Comparison of ENCODE assay signal across 9 mouse cellular contexts in genomic region chr10:75872025-75872914, GRCm38 (mm10). TPM values are rescaled to one million over a fixed set of nuclear protein-coding genes. Genes with fewer than 3 reads are reported as not detected.
DNase-seq lines count a peak whose midpoint lies in the region; ATAC-seq and TF ChIP-seq lines count a peak whose summit lies in the region.
"Had no signal": no experiment of that assay in that cellular context is flagged by ENCODE, and none has a peak within 500 bp of the region (broad histone marks: within the 10 kb centered on the region; RNA-seq: fewer than 3 reads in every experiment).

No protein-coding gene starts in this region.

- peaks cover 6% of the 10 kb centered on the region; the same call in 1 of the 2 replicates for H3K4me1 ChIP-seq in kidney, postnatal 0 days (replicated peaks; ENCODE audit: insufficient read depth, low read length)
- H3K4me1 ChIP-seq in embryonic facial prominence, embryonic 13.5 days, result peaks cover 12% of the 10 kb centered on the region
- peaks cover 8% of the 10 kb centered on the region for H3K4me1 ChIP-seq in intestine, embryonic 16.5 days (ENCODE audit: control insufficient read depth, insufficient read depth, low read length)

- peak overlapping the region; percentile 23 for H3K4me3 ChIP-seq in kidney, postnatal 0 days (replicated peaks; ENCODE audit: low read depth, low read length)
- peak overlapping the region; percentile 36 for H3K4me3 ChIP-seq in embryonic facial prominence, embryonic 13.5 days
- peak overlapping the region; percentile 47 for H3K4me3 ChIP-seq in intestine, embryonic 16.5 days (ENCODE audit: low read length)
- H3K4me3 ChIP-seq in myocyte, result peak overlapping the region; percentile 16

- H3K4me2 ChIP-seq in kidney, postnatal 0 days (ENCODE audit: low read length), result peak overlapping the region; percentile 70
- peak overlapping the region; percentile 67 for H3K4me2 ChIP-seq in embryonic facial prominence, embryonic 13.5 days
- peak overlapping the region; percentile 66 for H3K4me2 ChIP-seq in intestine, embryonic 16.5 days (ENCODE audit: low read depth, low read length)
- H3K4me2 ChIP-seq in myocyte (ENCODE audit: low read depth), result peak overlapping the region; percentile 70

- H3ac ChIP-seq in myocyte (ENCODE audit: control insufficient read depth, insufficient read length), result no peak overlapping the region

- peak; percentile 75 for TF ChIP-seq POLR2A in myocyte (IDR thresholded peaks at IDR 0.05; ENCODE audit: insufficient read length, low read depth)

- H3K27me3 ChIP-seq in kidney, postnatal 0 days (ENCODE audit: insufficient read depth, low read length), result no peaks in the 10 kb centered on the region
- no peaks in the 10 kb centered on the region for H3K27me3 ChIP-seq in embryonic facial prominence, embryonic 13.5 days
- H3K27me3 ChIP-seq in intestine, embryonic 16.5 days (replicated peaks; ENCODE audit: control insufficient read depth, insufficient read depth, low read length), result no peaks in the 10 kb centered on the region
- no peaks in the 10 kb centered on the region for H3K27me3 ChIP-seq in myocyte (ENCODE audit: control insufficient read depth, insufficient read depth, insufficient read length)

- H3K79me2 ChIP-seq in myocyte (ENCODE audit: control insufficient read depth, insufficient read depth), result no peaks in the 10 kb centered on the region

- ATAC-seq in kidney, postnatal 0 days (replicated peaks; ENCODE audit: low FRiP score, low read depth), result 0 out of 2 replicates have a peak, but pooled peaks have one; percentile 11
- no peak for ATAC-seq in embryonic facial prominence, embryonic 13.5 days (ENCODE audit: insufficient number of reproducible peaks, insufficient read depth, low FRiP score, low TSS enrichment, low read depth)
- peak; percentile 25; the same call in 1 of the 2 replicates for ATAC-seq in intestine, embryonic 16.5 days

- no peaks in the 10 kb centered on the region for H3K36me3 ChIP-seq in kidney, postnatal 0 days (ENCODE audit: insufficient read depth, low read length)
- H3K36me3 ChIP-seq in embryonic facial prominence, embryonic 13.5 days, result no peaks in the 10 kb centered on the region
- no peaks in the 10 kb centered on the region for H3K36me3 ChIP-seq in intestine, embryonic 16.5 days (ENCODE audit: control insufficient read depth, insufficient read depth, low read length)
- H3K36me3 ChIP-seq in myocyte (ENCODE audit: control insufficient read depth, insufficient read depth), result no peaks in the 10 kb centered on the region

- TF ChIP-seq CTCF in kidney, postnatal 0 days (IDR thresholded peaks at IDR 0.05; ENCODE audit: low read depth), result no peak

- no peaks in the 10 kb centered on the region for H3K9me3 ChIP-seq in kidney, postnatal 0 days (replicated peaks; ENCODE audit: low read length)
- H3K9me3 ChIP-seq in embryonic facial prominence, embryonic 13.5 days, result no peaks in the 10 kb centered on the region
- no peaks in the 10 kb centered on the region for H3K9me3 ChIP-seq in intestine, embryonic 16.5 days (ENCODE audit: control insufficient read depth, low read length)

- H3K27ac ChIP-seq in kidney, postnatal 0 days, result no peak overlapping the region
- peak overlapping the region; percentile 71 for H3K27ac ChIP-seq in embryonic facial prominence, embryonic 13.5 days
- H3K27ac ChIP-seq in intestine, embryonic 16.5 days (ENCODE audit: low read length), result no peak overlapping the region

- H3K9ac ChIP-seq in kidney, postnatal 0 days (ENCODE audit: low read depth, low read length), result peak overlapping the region; percentile 35; the same call in 1 of the 2 replicates
- H3K9ac ChIP-seq in embryonic facial prominence, embryonic 13.5 days, result peak overlapping the region; percentile 59; the same call in 1 of the 2 replicates
- H3K9ac ChIP-seq in intestine, embryonic 16.5 days (ENCODE audit: low read depth, low read length), result peak overlapping the region; percentile 53; the same call in 1 of the 2 replicates

- no peak for DNase-seq in kidney, postnatal 0 days (ENCODE audit: low spot score)
- DNase-seq in kidney, adult 8-10 months, result no peak
- no peak for DNase-seq in embryo, embryonic 9.5 days (ENCODE audit: extremely low spot score)
- no peak for DNase-seq in right cerebral cortex, postnatal 36 days (ENCODE audit: low spot score in 2 of 2)
- no peak for DNase-seq in adrenal gland, adult 2 months

- WGBS in kidney, postnatal 0 days, result 36% methylated on average over 10 of the region's 10 CpGs
- WGBS in embryonic facial prominence, embryonic 13.5 days, result 34% methylated on average over 10 of the region's 10 CpGs
- 38% methylated on average over 10 of the region's 10 CpGs for WGBS in intestine, embryonic 16.5 days

TF ChIP-seq in myocyte, 11 proteins besides CTCF, POLR2A, EP300 and RAD21:
- TF ChIP-seq CEBPB (IDR thresholded peaks at IDR 0.05; ENCODE audit: insufficient read depth, poor library complexity, severe bottlenecking), result no peak
- no peak for TF ChIP-seq REST (IDR thresholded peaks at IDR 0.05; ENCODE audit: insufficient read depth, insufficient read length)
- TF ChIP-seq SRF (IDR thresholded peaks at IDR 0.05; ENCODE audit: control insufficient read depth, insufficient read length, low read depth), result no peak
- peak; percentile 52 for TF ChIP-seq POLR2AphosphoS2 (IDR thresholded peaks at IDR 0.05; ENCODE audit: insufficient read length, low read depth)
- TF ChIP-seq MYOG (IDR thresholded peaks at IDR 0.05; ENCODE audit: control insufficient read depth in 1 of 3, insufficient read depth in 1 of 3, insufficient read length in 2 of 3, low read depth in 2 of 3), result peak in 2 of 3 experiments; percentile 18 to 68
- no peak for TF ChIP-seq TCF3 (IDR thresholded peaks at IDR 0.05; ENCODE audit: insufficient read length, low read depth)
- TF ChIP-seq TCF12 (IDR thresholded peaks at IDR 0.05; ENCODE audit: insufficient read depth, poor library complexity, severe bottlenecking), result no peak
- TF ChIP-seq MAX (IDR thresholded peaks at IDR 0.05; ENCODE audit: low read depth), result no peak
- TF ChIP-seq MYOD1 (IDR thresholded peaks at IDR 0.05; ENCODE audit: control insufficient read depth in 1 of 3, insufficient read length in 2 of 3, low read depth in 2 of 3), result peak in 2 of 3 experiments; percentile 28 to 64
- TF ChIP-seq USF1 (IDR thresholded peaks at IDR 0.05; ENCODE audit: low read depth), result no peak
- TF ChIP-seq E2F4 (IDR thresholded peaks at IDR 0.05; ENCODE audit: insufficient read depth), result no peak
TF ChIP-seq in myocyte: peak in this region for 3.

RNA-seq across cellular contexts. Expression of gene Mif, which starts 12.2 kb away (rescaled TPM):
- polyA plus RNA-seq in kidney, postnatal 0 days (2015; fragmentation: Nextera tagmentation; extraction: Ambion mirVana), result 1,473 and 1,501 TPM in 2 replicates
- polyA plus RNA-seq in embryonic facial prominence, embryonic 13.5 days (2015; fragmentation: Nextera tagmentation; extraction: Ambion mirVana), result 1,667 and 1,727 TPM in 2 replicates
- 1,982 and 2,201 TPM in 2 replicates for polyA plus RNA-seq in intestine, embryonic 16.5 days (2015; fragmentation: Nextera tagmentation; extraction: Ambion mirVana)
- 3,517 TPM for polyA plus RNA-seq in myocyte (2012; fragmentation: generic; extraction: Trizol)
- 100 to 1,000 TPM; 268 to 376 TPM for total RNA-seq in adrenal gland, adult 2 months (2021)
- 1,719 and 1,732 TPM in 2 replicates for polyA plus RNA-seq in adrenal gland, adult 2 months (2012; rRNA removed)

RNA-seq across cellular contexts. Expression of gene Derl3, which starts 20.9 kb away (rescaled TPM):
- 2.8 and 3.3 TPM in 2 replicates for polyA plus RNA-seq in kidney, postnatal 0 days (2015; fragmentation: Nextera tagmentation; extraction: Ambion mirVana)
- polyA plus RNA-seq in embryonic facial prominence, embryonic 13.5 days (2015; fragmentation: Nextera tagmentation; extraction: Ambion mirVana), result 2.6 and 3.9 TPM in 2 replicates
- 6.8 and 9.7 TPM in 2 replicates for polyA plus RNA-seq in intestine, embryonic 16.5 days (2015; fragmentation: Nextera tagmentation; extraction: Ambion mirVana)
- polyA plus RNA-seq in myocyte (2012; fragmentation: generic; extraction: Trizol), result 0.58 TPM
- total RNA-seq in adrenal gland, adult 2 months (2021), result 1 to 10 TPM; 2.1 to 3.9 TPM
- 5.4 and 6.0 TPM in 2 replicates for polyA plus RNA-seq in adrenal gland, adult 2 months (2012; rRNA removed)

RNA-seq across cellular contexts. Expression of gene Gstt2, which starts 35.0 kb away (rescaled TPM):
- polyA plus RNA-seq in kidney, postnatal 0 days (2015; fragmentation: Nextera tagmentation; extraction: Ambion mirVana), result 125 and 129 TPM in 2 replicates
- polyA plus RNA-seq in embryonic facial prominence, embryonic 13.5 days (2015; fragmentation: Nextera tagmentation; extraction: Ambion mirVana), result 5.9 and 9.1 TPM in 2 replicates
- 78.3 and 83.7 TPM in 2 replicates for polyA plus RNA-seq in intestine, embryonic 16.5 days (2015; fragmentation: Nextera tagmentation; extraction: Ambion mirVana)
- 1.4 TPM for polyA plus RNA-seq in myocyte (2012; fragmentation: generic; extraction: Trizol)
- total RNA-seq in adrenal gland, adult 2 months (2021), result 10 to 100 TPM; 32.9 to 36.6 TPM
- polyA plus RNA-seq in adrenal gland, adult 2 months (2012; rRNA removed), result 136 and 153 TPM in 2 replicates

RNA-seq across cellular contexts. Expression of gene Smarcb1, which starts 49.1 kb away (rescaled TPM):
- polyA plus RNA-seq in kidney, postnatal 0 days (2015; fragmentation: Nextera tagmentation; extraction: Ambion mirVana), result 149 and 168 TPM in 2 replicates
- 229 and 250 TPM in 2 replicates for polyA plus RNA-seq in embryonic facial prominence, embryonic 13.5 days (2015; fragmentation: Nextera tagmentation; extraction: Ambion mirVana)
- 149 and 171 TPM in 2 replicates for polyA plus RNA-seq in intestine, embryonic 16.5 days (2015; fragmentation: Nextera tagmentation; extraction: Ambion mirVana)
- polyA plus RNA-seq in myocyte (2012; fragmentation: generic; extraction: Trizol), result 142 TPM
- 10 to 100 TPM; 77.6 to 87.4 TPM for total RNA-seq in adrenal gland, adult 2 months (2021)
- polyA plus RNA-seq in adrenal gland, adult 2 months (2012; rRNA removed), result 103 and 115 TPM in 2 replicates

RNA-seq across cellular contexts. Expression of gene Gstt4, which starts 49.9 kb away (rescaled TPM):
- polyA plus RNA-seq in kidney, postnatal 0 days (2015; fragmentation: Nextera tagmentation; extraction: Ambion mirVana), result not detected in 2 replicates
- polyA plus RNA-seq in embryonic facial prominence, embryonic 13.5 days (2015; fragmentation: Nextera tagmentation; extraction: Ambion mirVana), result not detected in 2 replicates
- not detected in 2 replicates for polyA plus RNA-seq in intestine, embryonic 16.5 days (2015; fragmentation: Nextera tagmentation; extraction: Ambion mirVana)
- not detected for polyA plus RNA-seq in myocyte (2012; fragmentation: generic; extraction: Trizol)
- not detected for total RNA-seq in adrenal gland, adult 2 months (2021)
- not detected in 2 replicates for polyA plus RNA-seq in adrenal gland, adult 2 months (2012; rRNA removed)
- polyA plus RNA-seq: large intestine, adult 2 months had no signal
